Mouse (Mus musculus) liver, embryonic 14.5 days (tissue): ENCODE results near the gene Fbxo17. TPM values are rescaled to one million over a fixed set of nuclear protein-coding genes. Genes with fewer than 3 reads are reported as not detected.

Experiments
- ATAC-seq: fragments of 200-750 bp; cut with Nextera tagmentation; 2 replicates; pipeline ENCODE4 v1.8.0; 2017; ENCODE audit warnings: moderate number of reproducible peaks, mild to moderate bottlenecking, moderate library complexity; ENCODE audit not compliant: insufficient read depth
- DNase-seq, 3 experiments: peaks; one replicate each; pipeline ENCODE4 v3.0.0-alpha.2; 2012 to 2013; ENCODE audit warnings: low read depth in 3 of 3, low spot score in 3 of 3
- H3K27ac ChIP-seq: fragments of 300-500 bp; sonication (generic); 2 replicates; pipeline ENCODE4 v1.5.1; 2014; ENCODE audit warnings: moderate library complexity, mild to moderate bottlenecking, control low read depth, inconsistent platforms
- H3K27me3 ChIP-seq: fragments of 300-500 bp; sonication (generic); 2 replicates; pipeline ENCODE4 v1.6.1; 2014; ENCODE audit warnings: mild to moderate bottlenecking, low read length, moderate library complexity; ENCODE audit not compliant: control insufficient read depth, insufficient read depth
- H3K36me3 ChIP-seq: fragments of 300-500 bp; sonication (generic); replicated peaks from 2 replicates; pipeline ENCODE4 v1.6.1; 2014; ENCODE audit warnings: low read depth; ENCODE audit not compliant: control insufficient read depth, insufficient read depth
- H3K4me1 ChIP-seq, 2 experiments: fragments of 200-500 bp in 1 of 2; fragments of 300-500 bp in 1 of 2; sonication (generic) in 1 of 2; replicated peaks; 2 replicates each; pipeline ENCODE4 v1.6.1; 2012 to 2014; ENCODE audit warnings: antibody characterized with exemption in 1 of 2, inconsistent platforms in 1 of 2, low read length in 1 of 2; ENCODE audit not compliant: control insufficient read depth in 2 of 2, insufficient read depth in 2 of 2
- H3K4me2 ChIP-seq: fragments of 300-500 bp; sonication (generic); 2 replicates; pipeline ENCODE4 v1.6.1; 2014; ENCODE audit warnings: low read depth, mild to moderate bottlenecking, control low read depth, moderate library complexity
- H3K4me3 ChIP-seq, 2 experiments: fragments of 200-500 bp in 1 of 2; fragments of 300-500 bp in 1 of 2; sonication (generic) in 1 of 2; 2 replicates each; pipeline ENCODE4 v1.5.1; 2012 to 2014; ENCODE audit warnings: low read depth in 2 of 2, low read length in 2 of 2, mild to moderate bottlenecking in 2 of 2, control low read depth in 1 of 2, inconsistent platforms in 1 of 2, moderate library complexity in 1 of 2; ENCODE audit not compliant: insufficient read depth in 1 of 2
- H3K9ac ChIP-seq: fragments of 300-500 bp; sonication (generic); replicated peaks from 2 replicates; pipeline ENCODE4 v1.6.1; 2014; ENCODE audit warnings: mild to moderate bottlenecking, control low read depth, moderate library complexity
- H3K9me3 ChIP-seq: fragments of 300-500 bp; sonication (generic); 2 replicates; pipeline ENCODE4 v1.6.1; 2016; ENCODE audit warnings: low read length, mixed read lengths; ENCODE audit not compliant: control insufficient read depth
- CTCF ChIP-seq: IDR thresholded peaks from 2 replicates; pipeline ENCODE4 v1.5.1; 2016; ENCODE audit warnings: antibody characterized with exemption, low read depth, control low read depth
- EP300 ChIP-seq: IDR thresholded peaks from 2 replicates; pipeline ENCODE4 v1.6.1; 2016; ENCODE audit warnings: antibody characterized with exemption, low read depth
- WGBS: fragments of 180-500 bp; shearing (Covaris S2); extraction: QIAGEN DNeasy Blood & Tissue Kit; methylation state at CpG from one replicate; pipeline ENCODE4 v1.1.7; 2014; ENCODE audit not compliant: insufficient replicate concordance; 5-methylcytosine and 5-hydroxymethylcytosine counted together
- polyA plus RNA-seq, 2 experiments: library from polyadenylated mRNA; depleted of rRNA in 1 of 2; stranded (reverse) in 1 of 2; unstranded in 1 of 2; fragments of >200 nt; fragmentation: Nextera tagmentation in 1 of 2; extraction: Ambion mirVana in 1 of 2; gene quantifications; 2 replicates each; pipeline versions ENCODE4 v1.2.1 to v1.2.3; 2012 to 2014

Gene Fbxo17
- polyA plus RNA-seq, 2 experiments = 0.76 to 0.93 TPM

DNA sequence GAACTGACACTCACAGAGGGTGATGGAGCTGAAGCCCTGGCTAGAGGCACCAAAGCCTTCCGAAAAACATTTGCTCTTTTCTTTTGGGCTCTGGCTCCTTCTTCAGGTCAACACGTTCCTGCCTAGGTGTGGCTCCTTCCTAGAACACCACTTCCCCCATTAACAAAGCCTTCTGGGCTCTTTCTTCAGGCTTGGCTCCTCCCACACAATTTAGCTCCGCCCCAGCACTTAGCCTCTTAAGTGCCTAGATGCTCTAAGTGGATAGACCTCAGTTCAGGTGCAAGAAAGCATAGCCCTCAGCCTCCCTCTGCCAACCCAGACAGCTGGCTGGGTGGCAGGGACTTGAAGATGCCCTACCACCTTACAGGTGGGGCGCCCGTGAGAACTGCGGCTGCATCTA is 19.1 kb downstream of the Fbxo17 start:
- WGBS = 71% methylated on average over 6 of the region's 6 CpGs
- Histone ChIP-seq H3K4me3 (no peak overlapping the region), H3K36me3 (peaks cover 3% of the 10 kb centered on the region; the same call in 1 of the 2 replicates), H3K27ac (no peak overlapping the region), H3K4me2 (no peak overlapping the region), H3K4me1 (peaks cover 0 to 9% of the 10 kb centered on the region in 2 experiments; a peak in 3 of 4 replicates), H3K9ac (no peak overlapping the region), H3K9me3 (peaks cover 3% of the 10 kb centered on the region), H3K27me3 (no peaks in the 10 kb centered on the region)
- DNase-seq (no peak), ATAC-seq (no peak)
- TF ChIP-seq CTCF = no peak
- no peak for TF ChIP-seq EP300

DNA sequence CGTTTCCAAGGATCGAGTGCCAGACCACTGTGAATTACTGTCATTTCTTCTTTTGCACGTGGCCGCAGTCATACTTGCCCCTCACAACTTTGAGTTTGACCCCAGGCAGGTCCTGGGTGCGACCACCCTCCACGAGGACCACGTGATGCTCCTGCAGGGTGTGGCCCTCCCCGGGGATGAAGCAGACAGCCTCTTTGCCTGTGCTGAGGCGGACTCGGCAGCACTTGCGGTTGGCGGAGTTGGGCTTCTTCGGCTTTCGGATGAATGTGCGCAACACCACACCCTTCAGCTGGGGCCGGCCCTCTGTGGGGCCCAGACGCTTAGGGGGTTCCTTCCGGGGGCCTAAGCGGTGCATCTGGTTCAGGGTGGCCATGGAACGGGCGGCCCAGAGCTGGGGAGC is 23.2 kb downstream of the Fbxo17 start:
- ATAC-seq = no peak
- 84% methylated on average over 21 of the region's 21 CpGs for WGBS
- no peaks in the 10 kb centered on the region for H3K27me3 ChIP-seq
- no peak overlapping the region for H3K9ac ChIP-seq
- H3K36me3 ChIP-seq = peaks cover 3% of the 10 kb centered on the region; the same call in 1 of the 2 replicates
- H3K4me1 ChIP-seq = peaks cover 6 to 13% of the 10 kb centered on the region in 2 experiments
- TF ChIP-seq CTCF (no peak), EP300 (no peak)
- H3K4me3 ChIP-seq = no peak overlapping the region
- H3K9me3 ChIP-seq = no peaks in the 10 kb centered on the region
- no peak overlapping the region for H3K4me2 ChIP-seq
- no peak overlapping the region for H3K27ac ChIP-seq
- DNase-seq = no peak

DNA sequence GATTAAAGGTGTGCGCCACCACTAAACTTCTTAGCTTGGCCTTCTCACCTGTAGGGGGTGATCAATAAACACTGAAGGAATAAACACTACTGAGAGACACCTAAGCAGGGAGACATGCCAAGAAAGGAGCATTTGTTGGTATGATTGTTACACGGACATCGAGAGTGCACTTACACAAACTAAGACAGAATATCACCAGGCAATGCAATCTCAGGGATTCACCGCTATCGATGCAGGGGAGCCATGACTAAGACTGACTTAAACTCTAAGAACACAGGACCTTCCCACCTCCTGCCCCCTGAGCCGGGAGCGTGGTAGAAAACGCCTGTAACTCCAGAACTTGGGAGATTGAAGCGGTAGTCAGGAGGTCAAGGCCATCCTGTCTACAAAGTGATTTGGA is 24.3 kb downstream of the Fbxo17 start:
- peak overlapping the region; percentile 94 for H3K9ac ChIP-seq
- no peak for ATAC-seq
- DNase-seq = no peak
- WGBS = 29% methylated on average over 9 of the region's 9 CpGs
- H3K36me3 ChIP-seq = peaks cover 3% of the 10 kb centered on the region
- peak overlapping the region; percentile 77 to 88 for H3K4me3 ChIP-seq
- no peak for TF ChIP-seq EP300
- peak; percentile 21; the same call in 1 of the 2 replicates for TF ChIP-seq CTCF
- H3K27me3 ChIP-seq = no peaks in the 10 kb centered on the region
- H3K27ac ChIP-seq = peak overlapping the region; percentile 59
- H3K4me2 ChIP-seq = peak overlapping the region; percentile 93
- no peaks in the 10 kb centered on the region for H3K9me3 ChIP-seq
- peaks cover 6 to 13% of the 10 kb centered on the region in 2 experiments for H3K4me1 ChIP-seq

GRCm38 (mm10) chr7:28741368-28741708 is 24.7 kb downstream of the Fbxo17 start:
- H3K9ac ChIP-seq = peak overlapping the region; percentile 94
- ATAC-seq = peak; percentile 22
- DNase-seq = no peak
- no peaks in the 10 kb centered on the region for H3K9me3 ChIP-seq
- peaks cover 6 to 13% of the 10 kb centered on the region in 2 experiments for H3K4me1 ChIP-seq
- no peaks in the 10 kb centered on the region for H3K27me3 ChIP-seq
- 2% methylated on average over 13 of the region's 13 CpGs for WGBS
- peaks cover 3% of the 10 kb centered on the region for H3K36me3 ChIP-seq
- peak overlapping the region; percentile 77 to 88 for H3K4me3 ChIP-seq
- peak overlapping the region; percentile 93 for H3K4me2 ChIP-seq
- H3K27ac ChIP-seq = peak overlapping the region; percentile 59
- no peak for TF ChIP-seq CTCF
- no peak for TF ChIP-seq EP300

GRCm38 (mm10) chr7:28741709-28742438 is 25.3 kb downstream of the Fbxo17 start, which contains the start of the genes Mrps12 and Sars2:
TSS of gene Mrps12 (minus strand) at chr7:28741820.
TSS of gene Sars2 (plus strand) at chr7:28741992.
- peak within 1 kb of the TSS; percentile 63 for H3K27ac ChIP-seq
- TF ChIP-seq CTCF (peak; percentile 99), EP300 (no peak)
- WGBS = under 1% methylated on average over 39 of the region's 39 CpGs
- H3K4me1 ChIP-seq = peaks cover 6 to 13% of the 10 kb centered on the region in 2 experiments
- DNase-seq (peak; percentile 97 to 99 (median 98)), ATAC-seq (peak; percentile 94)
- peak within 1 kb of the TSS; percentile 77 to 88 for H3K4me3 ChIP-seq
- peak within 1 kb of the TSS; percentile 93 for H3K4me2 ChIP-seq
- no peaks in the 10 kb centered on the region for H3K9me3 ChIP-seq
- peak within 1 kb of the TSS; percentile 94 for H3K9ac ChIP-seq
- H3K27me3 ChIP-seq = no peaks in the 10 kb centered on the region
- H3K36me3 ChIP-seq = peaks cover 3% of the 10 kb centered on the region
